Mouse (Mus musculus) hindbrain, embryonic 13.5 days (tissue): ENCODE measurements around the gene Hexim1. TPM values are rescaled to one million over a fixed set of nuclear protein-coding genes. Genes with fewer than 3 reads are reported as not detected.

Experiments used
- ATAC-seq: fragments of 200-750 bp; cut with Nextera tagmentation; 2 replicates; pipeline ENCODE4 v1.8.0; 2017; ENCODE audit warnings: moderate TSS enrichment; ENCODE audit not compliant: low FRiP score
- H3K27ac ChIP-seq: fragments of 300-500 bp; sonication (generic); 2 replicates; pipeline ENCODE4 v1.5.1; 2015; ENCODE audit warnings: inconsistent platforms, mild to moderate bottlenecking, moderate library complexity
- H3K27me3 ChIP-seq: fragments of 300-500 bp; sonication (generic); 2 replicates; pipeline ENCODE4 v1.6.1; 2015; ENCODE audit warnings: mild to moderate bottlenecking, inconsistent platforms
- H3K36me3 ChIP-seq: fragments of 300-500 bp; sonication (generic); 2 replicates; pipeline ENCODE4 v1.6.1; 2015; ENCODE audit warnings: mild to moderate bottlenecking, inconsistent platforms
- H3K4me1 ChIP-seq: fragments of 300-500 bp; sonication (generic); replicated peaks from 2 replicates; pipeline ENCODE4 v1.6.1; 2015; ENCODE audit warnings: inconsistent platforms
- H3K4me2 ChIP-seq: fragments of 300-500 bp; sonication (generic); 2 replicates; pipeline ENCODE4 v1.6.1; 2015; ENCODE audit warnings: inconsistent platforms, mild to moderate bottlenecking, moderate library complexity
- H3K4me3 ChIP-seq: fragments of 300-500 bp; sonication (generic); 2 replicates; pipeline ENCODE4 v1.5.1; 2015; ENCODE audit warnings: mild to moderate bottlenecking, inconsistent platforms
- H3K9ac ChIP-seq: fragments of 300-500 bp; sonication (generic); 2 replicates; pipeline ENCODE4 v1.6.1; 2015; ENCODE audit warnings: mild to moderate bottlenecking, inconsistent platforms
- H3K9me3 ChIP-seq: fragments of 300-500 bp; sonication (generic); 2 replicates; pipeline ENCODE4 v1.6.1; 2016; ENCODE audit warnings: inconsistent platforms
- WGBS: fragments of 180-500 bp; shearing (Covaris S2); methylation state at CpG from one replicate; pipeline ENCODE4 v1.1.7; 2015; 5-methylcytosine and 5-hydroxymethylcytosine counted together
- polyA plus RNA-seq: library from polyadenylated mRNA; unstranded; fragments of >200 nt; fragmentation: Nextera tagmentation; extraction: Ambion mirVana; gene quantifications from 2 replicates; pipeline ENCODE4 v1.2.1, GENCODE M21; 2015

The Hexim1 gene
- polyA plus RNA-seq, 1 experiment from 2014 or later = 3.6 TPM

GRCm38 (mm10) chr11:103101481-103101865, 14.6 kb upstream of the Hexim1 start, which contains the start of the genes Plcd3 and Acbd4:
Gene Plcd3 (minus strand): TSS chr11:103101658.
Gene Acbd4 (plus strand): TSS chr11:103101682.
- Histone ChIP-seq H3K27ac (no peak within 1 kb of the TSS), H3K36me3 (no peaks in the 10 kb centered on the region), H3K4me1 (peaks cover 30% of the 10 kb centered on the region), H3K9me3 (no peaks in the 10 kb centered on the region; the same call in 1 of the 2 replicates), H3K4me2 (peak within 1 kb of the TSS; percentile 73), H3K9ac (peak within 1 kb of the TSS; percentile 68), H3K4me3 (peak within 1 kb of the TSS; percentile 47), H3K27me3 (peaks cover 74% of the 10 kb centered on the region)
- under 1% methylated on average over 34 of the region's 34 CpGs for WGBS
- ATAC-seq = peak; percentile 36; the same call in 1 of the 2 replicates

- Histone ChIP-seq H3K27ac (no peak overlapping the region), H3K36me3 (no peaks in the 10 kb centered on the region)
Observed at GRCm38 (mm10) chr11:103101866-103102501, 14.0 kb upstream of the Hexim1 start.

DNA sequence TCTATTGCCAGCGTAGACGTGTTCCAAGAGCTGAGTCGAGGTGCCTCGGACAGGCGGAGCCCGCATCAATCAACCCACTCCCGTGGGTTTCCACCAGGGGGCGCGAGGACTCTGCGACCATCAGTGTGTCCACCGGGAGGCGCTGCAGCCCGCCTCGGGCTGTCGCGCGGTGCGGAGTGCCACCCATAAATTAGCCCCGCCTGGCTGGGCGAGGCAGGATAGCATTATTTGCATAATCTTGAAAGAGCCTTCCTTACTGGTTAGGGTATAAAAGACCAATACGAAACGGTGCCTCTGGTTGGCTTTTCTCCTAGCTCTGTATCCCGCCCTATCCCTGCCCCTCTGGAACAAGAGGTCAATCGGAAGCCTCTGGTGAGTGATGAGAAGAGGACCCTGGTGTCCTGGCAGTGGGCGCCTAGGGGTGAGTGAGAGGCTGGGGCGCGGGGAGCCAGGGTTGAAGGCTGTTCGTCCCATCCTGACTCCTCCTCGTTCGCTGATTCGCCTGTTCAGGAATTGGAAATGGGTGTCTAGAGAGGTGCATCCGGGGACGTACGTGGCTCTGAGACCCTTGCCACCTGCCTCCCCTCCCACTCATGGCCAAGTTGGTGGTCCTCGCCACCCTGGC, 13.2 kb upstream of the Hexim1 start:
- Histone ChIP-seq H3K4me1 (peaks cover 30% of the 10 kb centered on the region), H3K9ac (peak overlapping the region; percentile 68), H3K36me3 (no peaks in the 10 kb centered on the region), H3K27ac (no peak overlapping the region), H3K4me3 (peak overlapping the region; percentile 47), H3K4me2 (peak overlapping the region; percentile 73), H3K9me3 (no peaks in the 10 kb centered on the region; the same call in 1 of the 2 replicates), H3K27me3 (peaks cover 63% of the 10 kb centered on the region)
- WGBS = 1% methylated on average over 35 of the region's 35 CpGs
- peak; percentile 81 for ATAC-seq

More at GRCm38 (mm10) chr11:103101866-103102501, 14.0 kb upstream of the Hexim1 start:
- Histone ChIP-seq H3K4me1 (peaks cover 30% of the 10 kb centered on the region), H3K27me3 (peaks cover 71% of the 10 kb centered on the region), H3K4me3 (peak overlapping the region; percentile 47), H3K9ac (peak overlapping the region; percentile 68), H3K9me3 (no peaks in the 10 kb centered on the region; the same call in 1 of the 2 replicates), H3K4me2 (peak overlapping the region; percentile 73)
- ATAC-seq = peak; percentile 57
- 4% methylated on average over 30 of the region's 30 CpGs for WGBS

- no peak for ATAC-seq
- H3K27me3 ChIP-seq = peaks cover 60% of the 10 kb centered on the region
- 56% methylated on average over 8 of the region's 8 CpGs for WGBS
- no peaks in the 10 kb centered on the region; the same call in 1 of the 2 replicates for H3K9me3 ChIP-seq
- H3K36me3 ChIP-seq = no peaks in the 10 kb centered on the region
- peak overlapping the region; percentile 73 for H3K4me2 ChIP-seq
- peaks cover 27% of the 10 kb centered on the region for H3K4me1 ChIP-seq
- no peak overlapping the region for H3K27ac ChIP-seq
- H3K9ac ChIP-seq = no peak overlapping the region
- peak overlapping the region; percentile 47; the same call in 1 of the 2 replicates for H3K4me3 ChIP-seq
Observed at GRCm38 (mm10) chr11:103103621-103104020, 12.4 kb upstream of the Hexim1 start.

DNA sequence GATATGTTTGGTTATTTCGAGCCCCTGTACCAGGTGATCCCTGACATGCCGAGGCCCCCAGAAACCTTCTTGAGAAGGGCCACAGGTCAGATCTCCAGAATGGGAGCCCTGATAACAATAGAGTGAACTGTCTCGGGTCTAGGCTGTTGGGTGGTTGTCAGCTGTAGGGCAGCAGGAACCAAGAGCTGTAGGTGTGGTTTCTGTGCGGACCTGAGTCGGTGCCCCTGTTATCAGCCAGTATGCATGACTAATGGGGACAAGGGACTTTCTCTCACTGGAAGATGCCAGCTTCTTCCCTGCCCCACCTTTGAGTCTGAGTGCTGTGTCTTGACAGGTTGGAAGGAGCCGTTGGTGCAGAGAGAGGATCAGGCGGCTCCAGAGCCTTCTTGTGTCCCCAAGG, 11.6 kb upstream of the Hexim1 start:
- Histone ChIP-seq H3K9me3 (no peaks in the 10 kb centered on the region; the same call in 1 of the 2 replicates), H3K4me3 (no peak overlapping the region), H3K36me3 (no peaks in the 10 kb centered on the region), H3K9ac (no peak overlapping the region), H3K4me2 (no peak overlapping the region), H3K4me1 (peaks cover 27% of the 10 kb centered on the region), H3K27ac (no peak overlapping the region), H3K27me3 (peaks cover 51% of the 10 kb centered on the region)
- 81% methylated on average over 7 of the region's 7 CpGs for WGBS
- no peak for ATAC-seq

- no peak overlapping the region for H3K9ac ChIP-seq
- H3K27ac ChIP-seq = no peak overlapping the region
- H3K4me3 ChIP-seq = no peak overlapping the region
- no peaks in the 10 kb centered on the region; the same call in 1 of the 2 replicates for H3K9me3 ChIP-seq
- H3K4me1 ChIP-seq = peaks cover 27% of the 10 kb centered on the region
- no peaks in the 10 kb centered on the region for H3K36me3 ChIP-seq
- no peak for ATAC-seq
- no peak overlapping the region for H3K4me2 ChIP-seq
- 60% methylated on average over 14 of the region's 14 CpGs for whole genome bisulfite sequencing
- H3K27me3 ChIP-seq = peaks cover 43% of the 10 kb centered on the region
Observed at GRCm38 (mm10) chr11:103105180-103105725, 10.8 kb upstream of the Hexim1 start.

DNA sequence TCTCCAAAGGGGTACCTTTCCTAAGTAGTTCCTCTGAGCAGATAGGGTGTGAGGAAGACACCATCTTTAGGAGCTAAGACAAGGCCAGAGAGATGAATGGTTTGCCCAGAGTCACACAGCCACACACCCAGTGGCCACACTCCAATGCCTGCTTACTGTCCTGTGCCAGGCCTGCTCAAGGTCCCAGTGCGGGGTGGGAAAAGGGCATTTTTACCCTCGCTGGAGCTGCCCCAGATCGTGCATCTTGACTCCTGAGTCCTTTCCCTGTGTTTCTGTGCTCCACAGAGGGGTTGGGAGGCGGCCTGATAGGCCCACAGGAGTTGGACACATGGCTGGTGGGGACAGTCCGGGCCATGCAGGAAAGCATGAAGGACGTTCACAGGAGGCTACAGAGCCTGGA, 10.2 kb upstream of the Hexim1 start:
- Histone ChIP-seq H3K4me2 (no peak overlapping the region), H3K9ac (no peak overlapping the region), H3K4me1 (peaks cover 27% of the 10 kb centered on the region), H3K4me3 (no peak overlapping the region), H3K27me3 (peaks cover 41% of the 10 kb centered on the region), H3K36me3 (no peaks in the 10 kb centered on the region), H3K9me3 (no peaks in the 10 kb centered on the region; the same call in 1 of the 2 replicates), H3K27ac (no peak overlapping the region)
- WGBS = 85% methylated on average over 6 of the region's 6 CpGs
- ATAC-seq = no peak

DNA sequence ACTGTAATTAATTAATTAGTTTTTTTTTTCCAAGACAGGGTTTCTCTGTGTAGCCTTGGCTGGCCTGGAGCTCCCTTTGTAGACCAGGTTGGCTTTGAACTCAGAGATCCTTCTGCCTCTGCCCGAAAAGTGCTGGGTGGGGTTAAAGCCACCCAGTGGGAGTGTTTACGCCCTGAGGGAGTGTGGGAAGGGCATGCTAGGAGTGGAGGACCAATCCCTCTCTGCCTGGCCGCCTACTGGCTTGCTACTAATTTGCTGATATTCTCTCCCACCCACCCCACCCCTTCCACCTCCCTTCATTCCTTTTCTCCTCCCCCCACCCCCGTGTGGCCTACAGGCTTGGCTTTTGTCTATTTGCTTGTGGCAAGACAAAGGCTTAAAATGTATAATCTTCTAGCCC, 9.6 kb upstream of the Hexim1 start:
- no peak overlapping the region for H3K9ac ChIP-seq
- no peak overlapping the region for H3K27ac ChIP-seq
- H3K9me3 ChIP-seq = no peaks in the 10 kb centered on the region
- H3K4me1 ChIP-seq = peaks cover 24% of the 10 kb centered on the region
- no peak overlapping the region for H3K4me3 ChIP-seq
- H3K36me3 ChIP-seq = no peaks in the 10 kb centered on the region
- no peak overlapping the region for H3K4me2 ChIP-seq
- ATAC-seq = no peak
- WGBS = 74% methylated on average over 4 of the region's 4 CpGs
- H3K27me3 ChIP-seq = peaks cover 41% of the 10 kb centered on the region

DNA sequence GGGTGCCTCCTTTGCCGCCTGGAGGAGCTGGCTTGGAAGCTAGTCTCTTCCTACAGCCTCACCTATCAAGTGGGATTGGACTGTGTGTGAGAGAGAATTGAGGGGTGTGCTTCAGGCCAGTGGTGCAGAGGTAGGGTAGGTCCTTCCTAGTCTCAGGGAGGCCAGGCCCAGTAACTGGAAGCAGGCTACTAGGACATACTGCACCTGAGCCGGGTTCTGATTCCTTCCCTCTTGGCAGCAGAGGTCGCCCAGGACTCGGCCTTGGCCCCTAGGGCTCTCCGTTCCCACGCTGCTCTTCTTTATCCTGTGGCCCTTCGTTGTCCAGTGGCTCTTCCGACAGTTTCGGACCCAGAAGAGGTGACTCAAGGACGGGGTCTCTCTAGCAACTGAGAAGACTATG, 4.7 kb upstream of the Hexim1 start:
- ATAC-seq = no peak
- H3K9me3 ChIP-seq = no peaks in the 10 kb centered on the region
- H3K27ac ChIP-seq = no peak overlapping the region
- H3K4me2 ChIP-seq = peak overlapping the region; percentile 55
- H3K9ac ChIP-seq = no peak overlapping the region
- H3K27me3 ChIP-seq = peaks cover 37% of the 10 kb centered on the region
- 22% methylated on average over 10 of the region's 10 CpGs for WGBS
- H3K36me3 ChIP-seq = no peaks in the 10 kb centered on the region
- H3K4me1 ChIP-seq = peaks cover 23% of the 10 kb centered on the region
- H3K4me3 ChIP-seq = peak overlapping the region; percentile 33

GRCm38 (mm10) chr11:103111881-103112551, 4.0 kb upstream of the Hexim1 start:
- H3K9me3 ChIP-seq = no peaks in the 10 kb centered on the region
- no peaks in the 10 kb centered on the region for H3K36me3 ChIP-seq
- ATAC-seq = no peak
- peaks cover 37% of the 10 kb centered on the region for H3K27me3 ChIP-seq
- H3K4me2 ChIP-seq = peak overlapping the region; percentile 55
- peak overlapping the region; percentile 33 for H3K4me3 ChIP-seq
- no peak overlapping the region for H3K27ac ChIP-seq
- H3K9ac ChIP-seq = peak overlapping the region; percentile 36
- 1% methylated on average over 28 of the region's 28 CpGs for WGBS
- H3K4me1 ChIP-seq = peaks cover 29% of the 10 kb centered on the region

GRCm38 (mm10) chr11:103112552-103112912, 3.5 kb upstream of the Hexim1 start:
- 9% methylated on average over 9 of the region's 9 CpGs for WGBS
- peak overlapping the region; percentile 33 for H3K4me3 ChIP-seq

DNA sequence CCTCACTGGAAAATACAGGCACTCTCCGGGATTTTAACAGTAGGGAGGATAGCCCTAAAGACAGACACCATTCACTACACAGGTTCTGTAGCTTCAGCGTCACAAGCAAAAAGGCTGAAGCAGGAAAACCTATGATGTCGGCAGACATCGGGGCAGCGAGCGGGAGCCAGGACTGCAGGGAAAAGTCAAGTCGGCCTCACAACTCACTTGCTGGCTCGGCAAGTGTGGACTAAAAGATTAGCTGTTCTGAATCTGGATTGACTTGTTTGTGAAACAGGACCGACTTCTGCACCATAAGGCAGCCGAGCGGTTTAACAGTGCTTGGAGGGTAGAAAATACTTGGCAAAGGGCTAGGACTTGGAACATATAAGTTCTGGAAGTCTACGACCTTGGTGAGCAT, 3.0 kb upstream of the Hexim1 start:
- Histone ChIP-seq H3K9me3 (no peaks in the 10 kb centered on the region), H3K9ac (no peak overlapping the region), H3K27me3 (peaks cover 37% of the 10 kb centered on the region), H3K27ac (no peak overlapping the region), H3K4me3 (no peak overlapping the region), H3K36me3 (no peaks in the 10 kb centered on the region), H3K4me2 (0 out of 2 replicates have a peak overlapping the region, but pooled peaks have one; percentile 2), H3K4me1 (peaks cover 38% of the 10 kb centered on the region)
- ATAC-seq = no peak
- WGBS = 41% methylated on average over 12 of the region's 12 CpGs

More at GRCm38 (mm10) chr11:103112552-103112912, 3.5 kb upstream of the Hexim1 start:
- Histone ChIP-seq H3K27me3 (peaks cover 37% of the 10 kb centered on the region), H3K4me2 (peak overlapping the region; percentile 55), H3K27ac (no peak overlapping the region), H3K9me3 (no peaks in the 10 kb centered on the region), H3K36me3 (no peaks in the 10 kb centered on the region), H3K4me1 (peaks cover 34% of the 10 kb centered on the region), H3K9ac (peak overlapping the region; percentile 36; the same call in 1 of the 2 replicates)
- no peak for ATAC-seq
